Mouse (Mus musculus) midbrain, embryonic 13.5 days (tissue): ENCODE results near the gene Zfp13. TPM values are rescaled to one million over a fixed set of nuclear protein-coding genes. Genes with fewer than 3 reads are reported as not detected.
"Not testable (repeated sequence)": the region's sequence is repeated elsewhere in the genome, so short reads cannot be mapped to it uniquely, and the experiment has no call there.

ENCODE experiments used
- ATAC-seq: fragments of 200-750 bp; cut with Nextera tagmentation; 2 replicates; pipeline ENCODE4 v1.8.0; 2017; ENCODE audit warnings: mild to moderate bottlenecking, moderate TSS enrichment, moderate library complexity
- H3K27ac ChIP-seq: fragments of 300-500 bp; sonication (generic); 2 replicates; pipeline ENCODE4 v1.5.1; 2015; ENCODE audit warnings: inconsistent platforms, mild to moderate bottlenecking, moderate library complexity
- H3K27me3 ChIP-seq: fragments of 300-500 bp; sonication (generic); 2 replicates; pipeline ENCODE4 v1.6.1; 2015; ENCODE audit warnings: mild to moderate bottlenecking, inconsistent platforms
- H3K36me3 ChIP-seq: fragments of 300-500 bp; sonication (generic); 2 replicates; pipeline ENCODE4 v1.6.1; 2015; ENCODE audit warnings: mild to moderate bottlenecking, inconsistent platforms
- H3K4me1 ChIP-seq: fragments of 300-500 bp; sonication (generic); replicated peaks from 2 replicates; pipeline ENCODE4 v1.6.1; 2015; ENCODE audit warnings: inconsistent platforms
- H3K4me2 ChIP-seq: fragments of 300-500 bp; sonication (generic); replicated peaks from 2 replicates; pipeline ENCODE4 v1.6.1; 2015; ENCODE audit warnings: moderate library complexity, mild to moderate bottlenecking, inconsistent platforms
- H3K4me3 ChIP-seq: fragments of 300-500 bp; sonication (generic); replicated peaks from 2 replicates; pipeline ENCODE4 v1.5.1; 2015; ENCODE audit warnings: mild to moderate bottlenecking, inconsistent platforms
- H3K9ac ChIP-seq: fragments of 300-500 bp; sonication (generic); replicated peaks from 2 replicates; pipeline ENCODE4 v1.6.1; 2015; ENCODE audit warnings: mild to moderate bottlenecking, inconsistent platforms
- H3K9me3 ChIP-seq: fragments of 300-500 bp; sonication (generic); 2 replicates; pipeline ENCODE4 v1.6.1; 2016; ENCODE audit warnings: mild to moderate bottlenecking, inconsistent platforms
- WGBS: fragments of 180-500 bp; shearing (Covaris S2); methylation state at CpG from one replicate; pipeline ENCODE4 v1.1.7; 2015; 5-methylcytosine and 5-hydroxymethylcytosine counted together
- polyA plus RNA-seq: library from polyadenylated mRNA; unstranded; fragments of >200 nt; fragmentation: Nextera tagmentation; extraction: Ambion mirVana; gene quantifications from 2 replicates; pipeline ENCODE4 v1.2.1, GENCODE M21; 2015

Zfp13 gene
- polyA plus RNA-seq, 1 experiment from 2014 or later: 28.7 TPM

DNA sequence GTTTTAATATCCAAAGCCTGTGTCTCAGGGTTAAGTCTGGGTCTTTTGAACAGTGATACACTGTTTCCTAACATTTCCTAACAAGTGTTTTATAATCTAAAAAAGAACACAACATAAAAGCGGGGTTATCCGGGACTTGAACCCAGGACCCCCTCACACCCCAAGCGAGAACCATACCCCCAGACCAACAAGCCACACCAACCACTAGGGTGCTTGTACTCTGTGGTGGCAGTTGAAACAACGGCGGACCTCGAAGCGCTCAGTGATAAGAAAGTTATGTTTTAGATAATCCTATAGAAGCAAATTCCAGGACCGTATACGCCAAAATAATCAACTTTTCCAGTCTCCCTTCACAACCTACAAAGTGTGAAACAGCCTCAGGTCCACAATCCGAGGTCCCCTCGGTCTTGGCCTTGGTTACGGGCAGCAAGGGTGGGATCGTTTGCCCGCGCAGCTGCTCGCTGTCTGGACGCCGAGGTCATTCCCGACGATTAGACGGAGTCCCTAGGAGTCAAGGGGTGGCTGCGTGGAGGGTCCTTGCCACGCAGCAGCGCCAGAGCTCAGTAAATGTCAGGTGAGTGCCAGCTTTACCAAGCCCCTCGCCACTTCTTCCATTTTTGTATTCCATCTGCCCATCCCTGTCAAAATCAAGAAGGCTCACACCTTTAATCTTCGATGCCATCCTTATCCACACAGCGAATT lies 61.6 kb downstream of the Zfp13 start:
- no peak for ATAC-seq
- Histone ChIP-seq H3K27me3 (peaks cover 68% of the 10 kb centered on the region), H3K9me3 (no peaks in the 10 kb centered on the region), H3K9ac (peak overlapping the region; percentile 46; the same call in 1 of the 2 replicates), H3K36me3 (no peaks in the 10 kb centered on the region), H3K4me3 (peak overlapping the region; percentile 27), H3K27ac (no peak overlapping the region), H3K4me1 (peaks cover 9% of the 10 kb centered on the region; the same call in 1 of the 2 replicates), H3K4me2 (peak overlapping the region; percentile 48)
- whole genome bisulfite sequencing: 5% methylated on average over 27 of the region's 27 CpGs

GRCm38 (mm10) chr17:23535046-23535788 lies 64.1 kb downstream of the Zfp13 start:
- H3K9ac ChIP-seq, H3K27ac ChIP-seq, H3K4me3 ChIP-seq, H3K4me1 ChIP-seq, ATAC-seq, H3K9me3 ChIP-seq, H3K4me2 ChIP-seq, H3K36me3 ChIP-seq: not testable (repeated sequence)
- H3K27me3 ChIP-seq: peaks cover 53% of the 10 kb centered on the region
- 2% methylated on average over 18 of the region's 29 CpGs for WGBS

DNA sequence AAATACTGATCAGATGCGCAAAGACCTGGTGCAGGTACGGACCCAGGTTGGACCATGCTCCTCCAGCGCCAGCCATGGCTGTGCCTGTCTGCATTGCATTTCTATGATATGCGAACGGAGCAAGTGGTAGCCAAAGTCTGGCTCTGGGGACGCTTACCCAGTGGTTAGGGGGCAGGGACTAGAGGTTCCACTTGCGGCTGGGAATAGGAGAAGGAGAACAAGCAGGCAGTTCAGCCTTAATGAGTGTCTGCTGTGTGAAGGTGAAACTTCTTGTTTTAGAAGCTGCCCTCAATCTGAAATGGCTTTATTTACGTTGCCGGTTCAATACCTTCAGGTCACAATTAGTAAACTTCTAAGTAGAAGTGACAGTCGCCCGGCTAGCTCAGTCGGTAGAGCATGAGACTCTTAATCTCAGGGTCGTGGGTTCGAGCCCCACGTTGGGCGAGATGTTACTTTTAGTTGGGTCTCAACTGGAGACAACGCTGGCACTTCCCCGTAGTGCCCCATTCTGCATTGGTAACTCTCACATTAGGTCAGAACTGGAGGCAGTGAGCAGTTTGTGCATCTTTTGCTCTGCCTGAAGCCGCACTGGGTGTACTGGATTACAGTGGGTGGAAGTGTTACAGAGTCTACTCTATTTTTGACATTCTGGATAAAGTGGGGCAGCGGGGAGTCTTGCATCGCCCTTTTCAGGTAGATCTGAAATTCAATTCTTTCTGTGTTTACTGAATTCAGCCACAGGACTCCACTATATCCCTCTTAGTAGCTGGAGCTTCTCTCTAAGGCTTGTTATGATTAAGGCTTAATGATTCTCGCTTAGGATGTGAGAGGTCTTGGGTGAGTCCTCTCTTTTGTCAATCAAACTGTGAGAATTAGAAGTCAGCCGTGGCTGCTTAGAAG lies 65.4 kb downstream of the Zfp13 start:
- H3K36me3 ChIP-seq, ATAC-seq, H3K4me1 ChIP-seq, H3K9ac ChIP-seq, H3K4me2 ChIP-seq, H3K4me3 ChIP-seq, H3K9me3 ChIP-seq, H3K27ac ChIP-seq: not testable (repeated sequence)
- WGBS: 6% methylated on average over 11 of the region's 23 CpGs
- H3K27me3 ChIP-seq: peaks cover 39% of the 10 kb centered on the region

- peaks cover 17% of the 10 kb centered on the region for H3K27me3 ChIP-seq
- not testable (repeated sequence) for H3K36me3 ChIP-seq, H3K4me1 ChIP-seq, H3K4me2 ChIP-seq, H3K9me3 ChIP-seq, H3K9ac ChIP-seq, ATAC-seq, H3K27ac ChIP-seq, H3K4me3 ChIP-seq
- WGBS: 26% methylated on average over 1 of the region's 1 CpGs
These were observed 67.9 kb downstream of the Zfp13 start for GRCm38 (mm10) chr17:23531408-23531807.

Other genes starting within 250 kb of the Zfp13 start
- gene Vmn2r116, start 214.9 kb downstream of the Zfp13 start, polyA plus RNA-seq: not detected in 2 replicates
- gene Vmn2r117, start 119.8 kb downstream of the Zfp13 start, polyA plus RNA-seq: not detected in 2 replicates
- 18.0 and 20.4 TPM in 2 replicates for gene Zfp213, start 35.2 kb downstream of the Zfp13 start, polyA plus RNA-seq
- gene Zscan10, start 1.4 kb upstream of the Zfp13 start, polyA plus RNA-seq: not detected in 2 replicates
- gene Mmp25, start 45.8 kb upstream of the Zfp13 start, polyA plus RNA-seq: 1.1 TPM in 2 replicates
- 0.16 TPM in 1 of 2 replicates, not detected in the other for gene Bicdl2, start 61.0 kb upstream of the Zfp13 start, polyA plus RNA-seq
- gene Hcfc1r1, start 74.1 kb upstream of the Zfp13 start, polyA plus RNA-seq: 84.9 and 90.9 TPM in 2 replicates
- gene Thoc6, start 74.4 kb upstream of the Zfp13 start, polyA plus RNA-seq: 44.8 and 46.5 TPM in 2 replicates
- gene Tnfrsf12a, start 78.0 kb upstream of the Zfp13 start, polyA plus RNA-seq: 1.4 and 2.9 TPM in 2 replicates
- 0.15 and 0.17 TPM in 2 replicates for gene Cldn6, start 79.8 kb upstream of the Zfp13 start, polyA plus RNA-seq
- gene Cldn9, start 84.5 kb upstream of the Zfp13 start, polyA plus RNA-seq: 0.32 and 1.1 TPM in 2 replicates
- gene 1520401A03Rik, start 123.3 kb upstream of the Zfp13 start, polyA plus RNA-seq: 0.30 TPM in 1 of 2 replicates, not detected in the other
- gene Pkmyt1, start 126.8 kb upstream of the Zfp13 start, polyA plus RNA-seq: 21.4 and 26.5 TPM in 2 replicates
- gene Paqr4, start 141.4 kb upstream of the Zfp13 start, polyA plus RNA-seq: 55.8 and 56.8 TPM in 2 replicates
- 0.57 and 0.66 TPM in 2 replicates for gene Kremen2, start 146.3 kb upstream of the Zfp13 start, polyA plus RNA-seq
- gene Flywch1, start 172.1 kb upstream of the Zfp13 start, polyA plus RNA-seq: 238 and 243 TPM in 2 replicates
- 63.9 and 70.5 TPM in 2 replicates for gene Flywch2, start 186.6 kb upstream of the Zfp13 start, polyA plus RNA-seq
- gene Srrm2, start 191.0 kb upstream of the Zfp13 start, polyA plus RNA-seq: 639 and 664 TPM in 2 replicates
- 1,286 and 1,324 TPM in 2 replicates for gene Elob, start 229.6 kb upstream of the Zfp13 start, polyA plus RNA-seq
- gene Prss33, start 236.6 kb upstream of the Zfp13 start, polyA plus RNA-seq: 0.30 and 0.36 TPM in 2 replicates
- not detected in 2 replicates for gene Prss32, start 244.4 kb upstream of the Zfp13 start, polyA plus RNA-seq
- 0.94 and 1.5 TPM in 2 replicates for gene Prss41, start 244.7 kb upstream of the Zfp13 start, polyA plus RNA-seq